Mouse (Mus musculus) neural tube, embryonic 15.5 days (tissue): ENCODE data around the gene Itga11. TPM values are rescaled to one million over a fixed set of nuclear protein-coding genes. Genes with fewer than 3 reads are reported as not detected.
"Not testable (repeated sequence)": the region's sequence is repeated elsewhere in the genome, so short reads cannot be mapped to it uniquely, and the experiment has no call there.

Experiments
- ATAC-seq: fragments of 200-750 bp; cut with Nextera tagmentation; 2 replicates; pipeline ENCODE4 v1.8.0; 2017; ENCODE audit warnings: mild to moderate bottlenecking, moderate TSS enrichment, moderate library complexity; ENCODE audit not compliant: low FRiP score
- H3K27ac ChIP-seq: fragments of 300-500 bp; sonication (generic); replicated peaks from 2 replicates; pipeline ENCODE4 v1.5.1; 2015; ENCODE audit warnings: mild to moderate bottlenecking, inconsistent platforms
- H3K27me3 ChIP-seq: fragments of 300-500 bp; sonication (generic); replicated peaks from 2 replicates; pipeline ENCODE4 v1.6.1; 2015; ENCODE audit warnings: inconsistent platforms
- H3K36me3 ChIP-seq: fragments of 300-500 bp; sonication (generic); 2 replicates; pipeline ENCODE4 v1.6.1; 2015; ENCODE audit warnings: inconsistent platforms
- H3K4me1 ChIP-seq: fragments of 300-500 bp; sonication (generic); 2 replicates; pipeline ENCODE4 v1.6.1; 2015; ENCODE audit warnings: inconsistent platforms
- H3K4me2 ChIP-seq: fragments of 300-500 bp; sonication (generic); 2 replicates; pipeline ENCODE4 v1.6.1; 2015; ENCODE audit warnings: inconsistent platforms, mild to moderate bottlenecking, moderate library complexity
- H3K4me3 ChIP-seq: fragments of 300-500 bp; sonication (generic); replicated peaks from 2 replicates; pipeline ENCODE4 v1.5.1; 2015; ENCODE audit warnings: mild to moderate bottlenecking, inconsistent platforms
- H3K9ac ChIP-seq: fragments of 300-500 bp; sonication (generic); replicated peaks from 2 replicates; pipeline ENCODE4 v1.6.1; 2015; ENCODE audit warnings: mild to moderate bottlenecking, inconsistent platforms
- H3K9me3 ChIP-seq: fragments of 300-500 bp; sonication (generic); replicated peaks from 2 replicates; pipeline ENCODE4 v1.6.1; 2016; ENCODE audit warnings: inconsistent platforms
- WGBS: fragments of 180-500 bp; shearing (Covaris S2); methylation state at CpG from one replicate; pipeline ENCODE4 v1.1.7; 2015; ENCODE audit warnings: mixed read lengths; 5-methylcytosine and 5-hydroxymethylcytosine counted together
- polyA plus RNA-seq: library from polyadenylated mRNA; unstranded; fragments of >200 nt; fragmentation: Nextera tagmentation; extraction: Ambion mirVana; gene quantifications from 2 replicates; pipeline ENCODE4 v1.2.1, GENCODE M21; 2015

The Itga11 gene
- polyA plus RNA-seq, 1 experiment from 2014 or later: 0.81 TPM

DNA sequence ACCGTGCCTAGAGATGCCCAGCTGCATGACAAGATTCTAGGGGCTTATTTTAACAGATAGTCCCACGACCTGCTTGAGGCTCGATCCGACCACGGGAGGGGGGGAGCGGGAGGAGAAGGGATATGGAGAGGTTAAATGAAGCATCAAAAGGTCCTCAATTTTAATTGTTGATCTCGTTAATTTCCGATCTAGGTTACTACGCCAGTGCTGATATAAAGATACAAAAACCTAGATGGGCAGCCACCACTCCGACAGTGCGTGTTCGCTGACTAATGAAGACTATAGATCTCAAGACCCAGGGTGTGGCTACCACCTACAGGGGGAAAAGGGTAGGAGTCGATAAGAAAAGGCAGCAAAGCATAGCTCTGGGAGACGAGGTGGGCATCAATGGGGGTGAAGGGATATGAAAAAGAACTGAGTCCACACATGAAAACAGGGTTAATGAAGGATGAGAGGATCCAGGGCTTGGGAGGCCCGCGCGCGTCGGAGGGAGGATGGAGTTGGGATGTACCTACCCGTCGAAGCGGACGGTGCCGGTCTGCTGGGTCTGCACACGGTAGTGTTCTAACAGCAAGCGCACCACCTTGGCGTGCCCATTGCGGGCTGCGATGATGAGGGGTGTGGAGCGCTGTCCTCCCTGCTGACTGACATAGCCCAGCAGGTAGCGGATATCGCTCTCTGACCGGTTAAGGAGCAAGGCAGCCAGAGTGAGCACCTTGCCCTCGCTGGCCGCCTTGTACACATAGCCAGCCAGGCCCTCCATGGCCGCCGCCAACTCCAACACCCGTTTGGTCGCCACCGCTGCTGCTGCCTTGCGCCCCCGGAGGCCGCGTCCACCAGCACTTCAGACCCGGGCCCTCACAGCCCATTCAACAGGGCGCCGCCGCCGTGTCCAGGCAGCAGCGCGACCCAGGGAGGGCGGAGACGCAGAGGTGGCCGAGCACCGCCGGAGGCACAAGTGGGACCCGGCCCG, 133.2 kb downstream of the Itga11 start:
- WGBS: under 1% methylated on average over 58 of the region's 58 CpGs
- Histone ChIP-seq H3K4me1 (peaks cover 28% of the 10 kb centered on the region), H3K27ac (peak overlapping the region; percentile 99), H3K4me2 (peak overlapping the region; percentile 82), H3K9ac (peak overlapping the region; percentile 98), H3K4me3 (peak overlapping the region; percentile 97), H3K9me3 (no peaks in the 10 kb centered on the region), H3K36me3 (no peaks in the 10 kb centered on the region), H3K27me3 (no peaks in the 10 kb centered on the region)
- peak; percentile 71 for ATAC-seq

DNA sequence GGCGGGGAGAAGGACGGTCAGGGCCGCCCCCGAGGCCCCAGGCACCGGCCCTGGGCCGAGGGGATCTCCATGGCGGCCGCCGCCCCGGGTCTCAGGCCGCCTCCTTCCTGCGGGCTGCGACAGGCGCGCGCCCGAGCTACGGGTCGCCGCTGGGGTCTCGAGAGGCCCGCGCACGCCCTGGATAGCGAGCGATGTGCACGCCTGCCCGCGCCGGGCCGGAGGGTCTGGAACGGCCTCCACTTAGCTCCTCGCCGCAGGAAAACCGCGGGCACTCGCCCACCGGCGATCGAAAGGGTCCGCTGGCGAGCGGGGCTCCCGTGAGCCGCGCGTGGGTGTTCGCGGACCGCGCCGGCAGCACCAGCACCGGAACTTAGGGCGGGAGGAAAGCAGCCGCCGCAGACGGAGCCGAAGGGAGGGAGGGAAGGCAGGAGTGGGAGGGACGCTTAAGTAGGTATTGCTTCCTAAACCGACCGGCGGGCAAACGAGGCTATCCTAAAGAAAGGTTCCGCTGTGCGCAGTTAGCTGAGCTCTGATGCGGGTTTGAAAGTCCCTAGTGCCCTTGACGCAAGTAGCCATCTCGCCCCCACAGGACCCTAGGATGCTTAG, 134.0 kb downstream of the Itga11 start, which contains the start of gene Fem1b:
Fem1b (minus strand) TSS at position 419 of the 606 bp plus-strand sequence.
- Histone ChIP-seq H3K9ac (peak within 1 kb of the TSS; percentile 98), H3K27ac (peak within 1 kb of the TSS; percentile 99), H3K4me3 (peak within 1 kb of the TSS; percentile 97), H3K4me2 (peak within 1 kb of the TSS; percentile 82), H3K36me3 (no peaks in the 10 kb centered on the region), H3K9me3 (no peaks in the 10 kb centered on the region), H3K27me3 (no peaks in the 10 kb centered on the region), H3K4me1 (peaks cover 28% of the 10 kb centered on the region)
- WGBS: under 1% methylated on average over 66 of the region's 68 CpGs
- ATAC-seq: peak; percentile 92

DNA sequence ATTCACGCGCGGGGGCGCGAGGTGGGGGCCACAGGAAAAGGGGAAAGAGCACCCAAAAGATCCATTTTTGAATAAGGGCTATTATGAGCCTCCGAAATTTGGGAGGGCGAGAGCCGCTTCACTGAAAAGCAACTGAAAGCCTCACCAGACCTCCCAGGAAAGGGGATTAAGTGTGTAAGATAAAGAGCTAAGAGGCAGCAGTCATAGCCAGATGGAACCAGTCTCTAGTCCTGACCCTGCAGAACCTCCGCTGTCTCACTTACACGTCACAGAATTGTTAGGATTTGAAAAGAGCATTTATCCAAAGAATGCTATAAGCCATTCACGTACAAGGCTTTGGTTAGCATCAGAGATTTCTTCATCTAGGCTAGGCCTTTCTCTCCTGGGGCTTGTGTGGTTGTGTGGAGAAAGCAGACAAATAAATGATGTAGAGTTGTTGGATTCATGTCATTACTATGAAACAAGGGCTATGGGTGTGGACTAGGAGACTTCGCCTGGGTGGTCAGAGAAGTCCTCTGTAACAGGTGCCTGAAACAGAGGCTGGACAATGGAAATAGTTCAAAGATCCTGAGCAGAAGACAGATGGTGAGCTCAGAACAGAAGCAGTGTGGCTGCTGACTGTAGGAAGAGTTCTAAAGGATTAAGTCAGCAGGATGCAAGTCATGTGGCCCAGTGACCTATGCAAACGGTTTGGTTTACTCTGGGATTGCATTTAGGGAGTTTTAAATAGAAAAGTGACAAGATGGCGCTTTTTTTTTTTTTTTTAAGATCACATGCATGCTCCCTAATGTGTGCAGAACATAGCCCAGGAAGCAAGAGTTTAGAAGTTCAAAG, 134.8 kb downstream of the Itga11 start:
- peak overlapping the region; percentile 82 for H3K4me2 ChIP-seq
- WGBS: 15% methylated on average over 14 of the region's 14 CpGs

DNA sequence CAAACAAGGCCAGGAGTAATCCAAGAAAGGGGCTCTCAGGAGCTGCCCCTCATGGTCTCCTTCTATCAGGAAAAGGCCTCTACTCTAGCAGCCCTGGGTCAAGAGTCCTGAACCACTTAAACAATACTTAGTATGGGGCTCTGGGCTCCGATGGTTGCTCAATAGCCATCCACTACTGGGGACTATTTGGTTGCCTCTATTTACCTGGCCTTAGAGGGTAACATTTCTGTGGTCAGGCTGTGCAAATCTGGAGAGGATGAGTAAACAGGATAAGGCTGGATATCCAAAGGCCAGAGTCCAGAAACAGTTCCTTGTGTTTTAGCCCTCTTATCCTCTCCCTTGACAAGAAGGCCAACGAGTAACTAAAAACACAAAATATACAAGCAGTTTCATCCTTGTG, 137.1 kb downstream of the Itga11 start:
- Histone ChIP-seq H3K27me3 (no peaks in the 10 kb centered on the region), H3K9ac (no peak overlapping the region), H3K9me3 (no peaks in the 10 kb centered on the region), H3K4me2 (no peak overlapping the region), H3K27ac (no peak overlapping the region), H3K36me3 (no peaks in the 10 kb centered on the region), H3K4me1 (peaks cover 18% of the 10 kb centered on the region), H3K4me3 (no peak overlapping the region)
- 89% methylated on average over 2 of the region's 2 CpGs for WGBS
- no peak for ATAC-seq

More for the DNA sequence above, 134.8 kb downstream of the Itga11 start:
- H3K27ac ChIP-seq: peak overlapping the region; percentile 99
- peak overlapping the region; percentile 97 for H3K4me3 ChIP-seq
- H3K9ac ChIP-seq: peak overlapping the region; percentile 98
- H3K27me3 ChIP-seq: no peaks in the 10 kb centered on the region
- H3K9me3 ChIP-seq: no peaks in the 10 kb centered on the region
- peaks cover 34% of the 10 kb centered on the region for H3K4me1 ChIP-seq
- ATAC-seq: 0 out of 2 replicates have a peak, but pooled peaks have one; percentile 33
- no peaks in the 10 kb centered on the region for H3K36me3 ChIP-seq

DNA sequence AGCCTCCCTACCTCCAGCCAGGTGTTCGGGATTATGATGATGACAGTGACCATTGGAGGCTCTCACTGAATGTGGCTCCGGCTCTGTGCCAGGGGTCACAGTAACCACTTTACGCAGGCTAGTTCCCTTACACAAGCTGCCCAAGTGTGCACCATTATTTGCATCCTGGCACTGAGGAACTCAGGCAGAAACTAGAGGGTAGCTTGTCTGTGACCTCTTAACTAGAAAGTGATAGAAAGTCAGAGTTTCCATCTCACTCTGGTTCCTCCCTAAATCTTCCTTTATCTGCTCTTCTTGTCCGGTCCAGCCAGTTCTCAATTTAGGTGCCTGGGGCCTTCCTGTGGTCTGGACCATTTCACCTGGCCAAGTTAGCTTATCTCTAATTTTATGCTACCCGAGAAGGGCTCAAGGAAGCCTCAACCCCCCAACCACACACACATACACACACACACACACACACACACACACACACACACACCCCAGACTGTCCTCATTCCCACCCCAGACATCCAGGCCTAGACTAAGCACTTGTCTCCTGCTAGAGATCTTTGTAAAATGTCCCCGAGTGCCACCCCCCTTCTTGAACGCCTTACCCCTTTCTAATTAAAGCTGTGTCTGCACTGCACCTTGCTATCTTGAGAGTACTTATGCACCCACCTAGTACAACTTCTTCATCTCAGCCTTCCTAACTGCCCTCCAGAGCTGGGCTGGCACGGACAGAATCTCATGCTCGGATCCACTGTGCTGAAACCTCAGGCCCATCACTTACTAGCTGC, 138.9 kb downstream of the Itga11 start:
- Histone ChIP-seq H3K4me3 (no peak overlapping the region), H3K4me1 (peaks cover 18% of the 10 kb centered on the region), H3K9me3 (no peaks in the 10 kb centered on the region), H3K4me2 (no peak overlapping the region), H3K27ac (no peak overlapping the region), H3K9ac (no peak overlapping the region), H3K27me3 (no peaks in the 10 kb centered on the region), H3K36me3 (no peaks in the 10 kb centered on the region)
- WGBS: 80% methylated on average over 9 of the region's 9 CpGs
- no peak for ATAC-seq

DNA sequence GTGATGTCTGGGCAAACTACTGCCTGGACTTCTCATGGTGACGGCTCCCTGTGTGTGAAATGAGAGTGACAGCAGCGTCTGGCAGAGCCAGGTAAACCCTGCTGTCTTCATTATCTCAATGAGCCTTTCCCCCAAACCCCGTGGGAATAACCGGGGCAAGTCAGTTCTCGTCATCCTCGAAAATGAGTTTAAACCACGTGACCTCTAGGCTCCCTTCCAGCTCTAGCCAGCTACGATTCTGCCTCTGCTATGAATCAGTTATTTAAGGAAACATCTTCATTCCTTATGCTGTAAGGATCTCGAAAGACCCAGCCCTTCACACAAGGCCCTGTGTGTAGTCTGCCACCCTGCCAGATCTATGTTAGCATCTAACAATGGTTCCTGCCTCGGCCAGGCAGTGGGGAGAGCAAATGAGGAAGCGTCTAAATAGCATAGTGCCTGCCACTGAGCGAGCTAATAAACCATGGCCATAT, 139.5 kb downstream of the Itga11 start:
- H3K9ac ChIP-seq: no peak overlapping the region
- H3K4me1 ChIP-seq: peaks cover 17% of the 10 kb centered on the region
- no peak overlapping the region for H3K27ac ChIP-seq
- no peak overlapping the region for H3K4me3 ChIP-seq
- no peaks in the 10 kb centered on the region for H3K9me3 ChIP-seq
- H3K36me3 ChIP-seq: no peaks in the 10 kb centered on the region
- no peaks in the 10 kb centered on the region for H3K27me3 ChIP-seq
- H3K4me2 ChIP-seq: no peak overlapping the region
- ATAC-seq: no peak
- WGBS: 48% methylated on average over 12 of the region's 12 CpGs

DNA sequence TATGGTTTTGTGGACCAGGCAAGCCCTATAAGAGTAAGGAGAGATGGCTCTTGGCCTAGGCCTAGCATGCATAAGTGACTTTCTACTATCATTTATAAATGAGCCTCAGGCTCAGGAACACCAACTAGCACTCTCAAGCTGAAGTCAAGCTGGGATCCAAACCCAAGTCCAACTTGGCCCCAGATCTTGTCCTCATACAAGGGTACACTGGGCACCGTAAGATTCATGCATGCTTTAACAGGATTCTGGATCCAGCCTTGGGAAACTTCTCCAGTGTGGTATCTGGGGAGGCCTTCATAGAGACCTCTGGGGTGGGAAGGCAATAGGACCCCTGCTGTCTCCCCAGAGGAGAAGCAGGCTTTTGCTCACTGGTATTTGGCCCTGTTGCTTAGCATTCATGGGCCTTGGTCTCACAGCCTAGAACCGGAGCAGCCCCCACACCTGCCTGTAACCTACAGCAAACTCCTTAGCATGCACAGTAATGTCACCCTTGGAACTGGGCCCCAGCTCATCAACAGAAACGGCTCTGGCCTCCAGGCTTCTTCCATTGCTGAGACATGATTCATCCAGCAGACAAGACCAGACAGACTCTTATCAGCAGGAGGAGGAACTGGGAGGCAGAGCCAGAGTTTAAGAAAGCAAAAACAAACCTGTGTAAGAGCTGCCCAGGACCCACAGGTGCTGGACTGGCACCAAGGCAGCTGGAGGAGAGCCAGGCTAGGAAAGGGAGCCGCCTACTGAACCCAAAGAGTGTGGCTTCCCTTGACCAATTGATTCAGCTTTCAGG, 140.4 kb downstream of the Itga11 start:
- no peak overlapping the region for H3K4me2 ChIP-seq
- no peaks in the 10 kb centered on the region for H3K27me3 ChIP-seq
- H3K27ac ChIP-seq: no peak overlapping the region
- H3K4me1 ChIP-seq: peaks cover 10% of the 10 kb centered on the region; the same call in 1 of the 2 replicates
- no peaks in the 10 kb centered on the region for H3K9me3 ChIP-seq
- 79% methylated on average over 4 of the region's 4 CpGs for WGBS
- ATAC-seq: no peak
- H3K36me3 ChIP-seq: no peaks in the 10 kb centered on the region
- no peak overlapping the region for H3K4me3 ChIP-seq
- no peak overlapping the region for H3K9ac ChIP-seq

DNA sequence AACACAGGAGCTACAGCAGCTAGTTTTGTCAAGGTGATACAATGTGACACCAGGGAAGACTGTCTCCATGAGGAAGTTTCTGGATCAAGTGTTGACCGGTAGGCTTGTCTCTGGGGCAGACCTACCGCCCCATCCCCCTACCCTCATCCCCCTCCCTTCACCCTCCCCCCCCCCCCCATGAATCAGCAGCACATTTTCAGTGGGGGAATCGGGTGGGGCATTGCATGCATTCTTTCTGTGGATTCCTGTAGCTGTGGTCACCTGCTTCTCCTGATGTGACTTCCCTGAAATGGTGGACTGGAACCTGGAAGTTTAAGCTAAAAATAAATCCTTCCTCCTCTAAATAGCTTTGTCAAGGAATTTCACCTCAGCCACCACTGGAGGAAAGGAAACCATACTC, 141.9 kb downstream of the Itga11 start:
- 69% methylated on average over 3 of the region's 3 CpGs for WGBS
- no peak overlapping the region for H3K4me3 ChIP-seq
- H3K4me2 ChIP-seq: no peak overlapping the region
- no peaks in the 10 kb centered on the region for H3K36me3 ChIP-seq
- no peak overlapping the region for H3K9ac ChIP-seq
- peaks cover 10% of the 10 kb centered on the region; the same call in 1 of the 2 replicates for H3K4me1 ChIP-seq
- no peak for ATAC-seq
- H3K27ac ChIP-seq: no peak overlapping the region
- no peaks in the 10 kb centered on the region for H3K9me3 ChIP-seq
- H3K27me3 ChIP-seq: no peaks in the 10 kb centered on the region

DNA sequence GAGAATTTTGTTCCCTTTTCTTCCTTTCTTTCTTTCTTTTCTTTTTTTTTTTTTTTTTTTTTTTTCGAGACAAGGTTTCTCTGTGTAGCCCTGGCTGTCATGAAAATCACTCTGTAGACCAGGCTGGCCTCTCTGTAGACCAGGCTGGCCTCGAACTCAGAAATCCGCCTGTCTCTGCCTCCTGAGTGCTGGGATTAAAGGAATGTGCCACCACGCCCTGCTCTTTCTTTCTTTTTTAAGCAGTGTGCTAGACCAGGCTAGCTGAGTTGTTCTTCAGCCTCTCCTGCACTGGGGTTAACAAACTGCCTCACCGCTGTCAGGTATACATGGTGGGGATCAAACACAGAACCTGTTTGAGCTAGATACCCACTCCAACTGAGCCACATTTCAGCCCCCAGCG, 142.3 kb downstream of the Itga11 start:
- not testable (repeated sequence) for ATAC-seq, H3K4me3 ChIP-seq, H3K4me1 ChIP-seq, H3K27me3 ChIP-seq, H3K36me3 ChIP-seq, H3K9ac ChIP-seq, H3K9me3 ChIP-seq, H3K4me2 ChIP-seq, H3K27ac ChIP-seq
- WGBS: 92% methylated on average over 5 of the region's 6 CpGs

DNA sequence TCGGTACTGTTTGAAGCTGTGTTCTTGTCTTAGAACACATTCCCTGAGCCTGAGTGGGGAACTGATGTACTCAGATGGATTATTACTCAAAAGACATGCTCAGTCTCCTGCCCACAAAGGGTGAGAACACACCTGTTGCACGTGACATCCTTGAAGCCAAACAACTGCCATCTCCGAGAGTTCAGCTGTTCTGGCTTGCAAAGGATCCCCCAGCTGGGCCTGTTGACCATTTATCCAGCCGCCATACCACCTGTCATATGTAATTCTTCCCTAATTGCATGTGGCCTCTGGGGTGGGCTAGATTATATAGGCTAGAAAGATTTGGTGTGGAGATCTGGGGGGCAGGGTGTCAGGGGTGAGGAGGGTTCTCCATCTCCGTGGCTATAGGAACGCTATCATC, 143.2 kb downstream of the Itga11 start:
- Histone ChIP-seq H3K4me1 (peaks cover 18% of the 10 kb centered on the region), H3K27me3 (no peaks in the 10 kb centered on the region), H3K27ac (no peak overlapping the region), H3K4me2 (no peak overlapping the region), H3K4me3 (no peak overlapping the region), H3K9ac (no peak overlapping the region), H3K36me3 (no peaks in the 10 kb centered on the region), H3K9me3 (no peaks in the 10 kb centered on the region)
- ATAC-seq: no peak
- 85% methylated on average over 6 of the region's 6 CpGs for WGBS
